Mouse (Mus musculus): ENCODE data around the gene Gpr25. TPM values are rescaled to one million over a fixed set of nuclear protein-coding genes. Genes with fewer than 3 reads are reported as not detected.

Gpr25 gene
- total RNA-seq (2021) = 1 to 10 TPM; 7.4 to 9.0 TPM

- DNase-seq (ENCODE audit: extremely low spot score in 1 of 2, low spot score in 2 of 2) = no peak
- intact Hi-C loops (cut with DNase I) = no loop called here
Measured at GRCm38 (mm10) chr1:136260635-136261238, at the start of gene Gpr25. TSS of gene Gpr25 (minus strand) at chr1:136260873.

- DNase-seq (ENCODE audit: extremely low spot score in 1 of 2, low spot score in 2 of 2) = no peak
Measured at GRCm38 (mm10) chr1:136309193-136309592, 48.5 kb upstream of the Gpr25 start.

GRCm38 (mm10) chr1:136306424-136306823 is 45.8 kb upstream of the Gpr25 start:
- intact Hi-C loops (cut with DNase I) = no loop called here
- peak in 1 of 2 experiments; percentile 28 for DNase-seq (ENCODE audit: extremely low spot score in 1 of 2, low spot score in 2 of 2)

More at GRCm38 (mm10) chr1:136309193-136309592, 48.5 kb upstream of the Gpr25 start:
- intact Hi-C loops (cut with DNase I) = no loop called here

GRCm38 (mm10) chr1:136293961-136294360 is 33.3 kb upstream of the Gpr25 start:
- DNase-seq (ENCODE audit: extremely low spot score in 1 of 2, low spot score in 2 of 2) = no peak
- intact Hi-C loops (cut with DNase I) = loop anchor here (10.0 kb wide), 1 partner anchor 221 kb away; no protein-coding TSS in a partner anchor

- no peak for DNase-seq (ENCODE audit: extremely low spot score in 1 of 2, low spot score in 2 of 2)
- intact Hi-C loops (cut with DNase I) = loop anchor here (5.0 to 10.0 kb wide), 2 partner anchors 167 to 225 kb away; no protein-coding TSS in a partner anchor
Measured at GRCm38 (mm10) chr1:136289803-136290202, 29.1 kb upstream of the Gpr25 start.

- no peak for DNase-seq (ENCODE audit: extremely low spot score in 1 of 2, low spot score in 2 of 2)
- intact Hi-C loops (cut with DNase I) = no loop called here
Measured at GRCm38 (mm10) chr1:136277366-136277765, 16.7 kb upstream of the Gpr25 start.

- DNase-seq (ENCODE audit: extremely low spot score in 1 of 2, low spot score in 2 of 2) = no peak
- intact Hi-C loops (cut with DNase I) = no loop called here
Measured at GRCm38 (mm10) chr1:136268224-136268623, 7.6 kb upstream of the Gpr25 start.

- no peak for DNase-seq (ENCODE audit: extremely low spot score in 1 of 2, low spot score in 2 of 2)
- intact Hi-C loops (cut with DNase I) = no loop called here
Measured at GRCm38 (mm10) chr1:136266127-136266526, 5.5 kb upstream of the Gpr25 start.

GRCm38 (mm10) chr1:136263355-136263754 is 2.7 kb upstream of the Gpr25 start:
- intact Hi-C loops (cut with DNase I) = no loop called here
- no peak for DNase-seq (ENCODE audit: extremely low spot score in 1 of 2, low spot score in 2 of 2)

- DNase-seq (ENCODE audit: extremely low spot score in 1 of 2, low spot score in 2 of 2) = peak; percentile 21 to 77
- intact Hi-C loops (cut with DNase I) = loop anchor here (5.0 kb wide), 1 partner anchor 83 kb away; no protein-coding TSS in a partner anchor
Measured at GRCm38 (mm10) chr1:136259893-136260634, 609 bp downstream of the Gpr25 start.

- DNase-seq (ENCODE audit: extremely low spot score in 1 of 2, low spot score in 2 of 2) = no peak
- intact Hi-C loops (cut with DNase I) = loop anchor here (5.0 kb wide), 1 partner anchor 82 kb away; no protein-coding TSS in a partner anchor
Measured at GRCm38 (mm10) chr1:136259543-136259892, 1.2 kb downstream of the Gpr25 start.

GRCm38 (mm10) chr1:136258495-136258894 is 2.2 kb downstream of the Gpr25 start:
- DNase-seq (ENCODE audit: extremely low spot score in 1 of 2, low spot score in 2 of 2) = no peak
- intact Hi-C loops (cut with DNase I) = loop anchor here (5.0 kb wide), 1 partner anchor 81 kb away; no protein-coding TSS in a partner anchor

- DNase-seq (ENCODE audit: extremely low spot score in 1 of 2, low spot score in 2 of 2) = no peak
- intact Hi-C loops (cut with DNase I) = loop anchor here (5.0 kb wide), 1 partner anchor 78 kb away; no protein-coding TSS in a partner anchor
Measured at GRCm38 (mm10) chr1:136255657-136256056, 5.0 kb downstream of the Gpr25 start.

- DNase-seq (ENCODE audit: extremely low spot score in 1 of 2, low spot score in 2 of 2) = no peak
- intact Hi-C loops (cut with DNase I) = loop anchor here (5.0 kb wide), 1 partner anchor 78 kb away; no protein-coding TSS in a partner anchor
Measured at GRCm38 (mm10) chr1:136255174-136255573, 5.5 kb downstream of the Gpr25 start.

- intact Hi-C loops (cut with DNase I) = loop anchor here (5.0 kb wide), 1 partner anchor 77 kb away; no protein-coding TSS in a partner anchor
- DNase-seq (ENCODE audit: extremely low spot score in 1 of 2, low spot score in 2 of 2) = no peak
Measured at GRCm38 (mm10) chr1:136254503-136255065, 6.1 kb downstream of the Gpr25 start.

- intact Hi-C loops (cut with DNase I) = no loop called here
- no peak for DNase-seq (ENCODE audit: extremely low spot score in 1 of 2, low spot score in 2 of 2)
Measured at GRCm38 (mm10) chr1:136253472-136253871, 7.2 kb downstream of the Gpr25 start.

- intact Hi-C loops (cut with DNase I) = loop anchor here (10.0 kb wide), 1 partner anchor 205 kb away; no protein-coding TSS in a partner anchor
- DNase-seq (ENCODE audit: extremely low spot score in 1 of 2, low spot score in 2 of 2) = no peak
Measured at GRCm38 (mm10) chr1:136249662-136250061, 11.0 kb downstream of the Gpr25 start.

GRCm38 (mm10) chr1:136247393-136247792 is 13.3 kb downstream of the Gpr25 start:
- intact Hi-C loops (cut with DNase I) = loop anchor here (10.0 kb wide), 1 partner anchor 203 kb away; no protein-coding TSS in a partner anchor
- DNase-seq (ENCODE audit: extremely low spot score in 1 of 2, low spot score in 2 of 2) = no peak

GRCm38 (mm10) chr1:136244469-136244868 is 16.2 kb downstream of the Gpr25 start:
- intact Hi-C loops (cut with DNase I) = loop anchor here (10.0 kb wide), 1 partner anchor 200 kb away; no protein-coding TSS in a partner anchor
- DNase-seq (ENCODE audit: extremely low spot score in 1 of 2, low spot score in 2 of 2) = no peak

Measured in left cerebral cortex, postnatal 10 days (tissue).